Mouse (Mus musculus): ENCODE measurements around the gene Rbfox3. TPM values are rescaled to one million over a fixed set of nuclear protein-coding genes. Genes with fewer than 3 reads are reported as not detected.

Gene Rbfox3
- polyA plus RNA-seq, 1 experiment from 2014 or later: not detected

- ATAC-seq (no peak), DNase-seq (ENCODE audit: low read depth, low spot score) (no peak)
- CTCF ChIA-PET: no interaction called here
- peaks cover 37% of the 10 kb centered on the region for H3K27me3 ChIP-seq
- no peak for TF ChIP-seq CTCF (IDR thresholded peaks at IDR 0.05)
- in situ Hi-C loops (cut with MboI; ENCODE audit: low pct_unique_long_range_greater_than_20kb): no loop called here
- POLR2A ChIA-PET: no interaction called here
Observed at GRCm38 (mm10) chr11:118904253-118904652, 7.1 kb downstream of the Rbfox3 start.

- peaks cover 26% of the 10 kb centered on the region for H3K27me3 ChIP-seq
- in situ Hi-C loops (cut with MboI; ENCODE audit: low pct_unique_long_range_greater_than_20kb): no loop called here
- DNase-seq (ENCODE audit: low read depth, low spot score): no peak
- ChIA-PET CTCF (no interaction called here), POLR2A (no interaction called here)
- TF ChIP-seq CTCF (IDR thresholded peaks at IDR 0.05): no peak
- ATAC-seq: no peak
Observed at GRCm38 (mm10) chr11:118899771-118900545, 11.4 kb downstream of the Rbfox3 start.

GRCm38 (mm10) chr11:118898643-118899042 lies 12.8 kb downstream of the Rbfox3 start:
- H3K27me3 ChIP-seq: peaks cover 26% of the 10 kb centered on the region
- TF ChIP-seq CTCF (IDR thresholded peaks at IDR 0.05): no peak
- ChIA-PET CTCF (no interaction called here), POLR2A (no interaction called here)
- in situ Hi-C loops (cut with MboI; ENCODE audit: low pct_unique_long_range_greater_than_20kb): no loop called here
- DNase-seq (ENCODE audit: low read depth, low spot score) (no peak), ATAC-seq (no peak)

- DNase-seq (ENCODE audit: low read depth, low spot score) (no peak), ATAC-seq (no peak)
- ChIA-PET POLR2A (no interaction called here), CTCF (no interaction called here)
- in situ Hi-C loops (cut with MboI; ENCODE audit: low pct_unique_long_range_greater_than_20kb): no loop called here
- H3K27me3 ChIP-seq: peaks cover 26% of the 10 kb centered on the region
- no peak for TF ChIP-seq CTCF (IDR thresholded peaks at IDR 0.05)
Observed at GRCm38 (mm10) chr11:118898156-118898555, 13.2 kb downstream of the Rbfox3 start.

- in situ Hi-C loops (cut with MboI; ENCODE audit: low pct_unique_long_range_greater_than_20kb): no loop called here
- no peak for ATAC-seq
Observed at GRCm38 (mm10) chr11:118897114-118897841, 14.1 kb downstream of the Rbfox3 start.

GRCm38 (mm10) chr11:118896032-118896675 lies 15.2 kb downstream of the Rbfox3 start:
- no peak for TF ChIP-seq CTCF (IDR thresholded peaks at IDR 0.05)
- no peak for ATAC-seq
- no peak for DNase-seq (ENCODE audit: low read depth, low spot score)
- H3K27me3 ChIP-seq: peaks cover 31% of the 10 kb centered on the region
- in situ Hi-C loops (cut with MboI; ENCODE audit: low pct_unique_long_range_greater_than_20kb): no loop called here
- ChIA-PET CTCF (no interaction called here), POLR2A (no interaction called here)

More at GRCm38 (mm10) chr11:118897114-118897841, 14.1 kb downstream of the Rbfox3 start:
- peaks cover 26% of the 10 kb centered on the region for H3K27me3 ChIP-seq
- TF ChIP-seq CTCF (IDR thresholded peaks at IDR 0.05): no peak
- POLR2A ChIA-PET: no interaction called here
- CTCF ChIA-PET: no interaction called here
- no peak for DNase-seq (ENCODE audit: low read depth, low spot score)

GRCm38 (mm10) chr11:118894835-118895234 lies 16.6 kb downstream of the Rbfox3 start:
- CTCF ChIA-PET: no interaction called here
- in situ Hi-C loops (cut with MboI; ENCODE audit: low pct_unique_long_range_greater_than_20kb): no loop called here

GRCm38 (mm10) chr11:118894196-118894595 lies 17.2 kb downstream of the Rbfox3 start:
- DNase-seq (ENCODE audit: low read depth, low spot score) (no peak), ATAC-seq (no peak)
- no peak for TF ChIP-seq CTCF (IDR thresholded peaks at IDR 0.05)
- in situ Hi-C loops (cut with MboI; ENCODE audit: low pct_unique_long_range_greater_than_20kb): no loop called here
- peaks cover 35% of the 10 kb centered on the region for H3K27me3 ChIP-seq
- ChIA-PET POLR2A (no interaction called here), CTCF (no interaction called here)

More at GRCm38 (mm10) chr11:118894835-118895234, 16.6 kb downstream of the Rbfox3 start:
- H3K27me3 ChIP-seq: peaks cover 34% of the 10 kb centered on the region
- DNase-seq (ENCODE audit: low read depth, low spot score): no peak
- no peak for TF ChIP-seq CTCF (IDR thresholded peaks at IDR 0.05)
- ATAC-seq: no peak
- POLR2A ChIA-PET: no interaction called here

GRCm38 (mm10) chr11:118892876-118893275 lies 18.5 kb downstream of the Rbfox3 start:
- in situ Hi-C loops (cut with MboI; ENCODE audit: low pct_unique_long_range_greater_than_20kb): no loop called here
- ChIA-PET CTCF (no interaction called here), POLR2A (no interaction called here)
- TF ChIP-seq CTCF (IDR thresholded peaks at IDR 0.05): no peak
- DNase-seq (ENCODE audit: low read depth, low spot score): no peak
- peaks cover 32% of the 10 kb centered on the region for H3K27me3 ChIP-seq
- ATAC-seq: no peak

- POLR2A ChIA-PET: no interaction called here
- in situ Hi-C loops (cut with MboI; ENCODE audit: low pct_unique_long_range_greater_than_20kb): no loop called here
- TF ChIP-seq CTCF (IDR thresholded peaks at IDR 0.05): no peak
- peaks cover 32% of the 10 kb centered on the region for H3K27me3 ChIP-seq
- no peak for ATAC-seq
- CTCF ChIA-PET: no interaction called here
- no peak for DNase-seq (ENCODE audit: low read depth, low spot score)
Observed at GRCm38 (mm10) chr11:118891516-118891915, 19.9 kb downstream of the Rbfox3 start.

GRCm38 (mm10) chr11:118890992-118891398 lies 20.4 kb downstream of the Rbfox3 start:
- no peak for TF ChIP-seq CTCF (IDR thresholded peaks at IDR 0.05)
- ChIA-PET CTCF (no interaction called here), POLR2A (no interaction called here)
- ATAC-seq (no peak), DNase-seq (ENCODE audit: low read depth, low spot score) (no peak)
- H3K27me3 ChIP-seq: peaks cover 29% of the 10 kb centered on the region
- in situ Hi-C loops (cut with MboI; ENCODE audit: low pct_unique_long_range_greater_than_20kb): no loop called here
